Mouse (Mus musculus) megakaryocyte, embryonic 14.5 days (primary cell): ENCODE measurements around the gene Abca4. TPM values are rescaled to one million over a fixed set of nuclear protein-coding genes. Genes with fewer than 3 reads are reported as not detected.
"Not testable (repeated sequence)": the region's sequence is repeated elsewhere in the genome, so short reads cannot be mapped to it uniquely, and the experiment has no call there.

Experiments
- H3K27me3 ChIP-seq: replicated peaks from 2 replicates; pipeline ENCODE3; 2012; ENCODE audit warnings: inconsistent platforms
- H3K36me3 ChIP-seq: replicated peaks from 2 replicates; pipeline ENCODE3; 2012; ENCODE audit warnings: low read length, inconsistent platforms, mixed read lengths
- H3K4me1 ChIP-seq: 2 replicates; pipeline ENCODE4 v1.6.1; 2012; ENCODE audit warnings: inconsistent platforms
- H3K4me3 ChIP-seq: replicated peaks from 2 replicates; pipeline ENCODE3; 2012; ENCODE audit warnings: moderate library complexity, mild to moderate bottlenecking, inconsistent platforms
- H3K9me3 ChIP-seq: 2 replicates; pipeline ENCODE4 v1.6.1; 2012; ENCODE audit warnings: inconsistent platforms
- FLI1 ChIP-seq: IDR thresholded peaks from 2 replicates; pipeline ENCODE4 v1.6.1; 2012; ENCODE audit warnings: low read length, inconsistent platforms, mixed read lengths
- GATA1 ChIP-seq: IDR thresholded peaks from 3 replicates; pipeline ENCODE4 v1.6.1; 2012; ENCODE audit warnings: mixed read lengths, low read length, inconsistent platforms, borderline replicate concordance
- polyA plus RNA-seq: library from polyadenylated mRNA; stranded (reverse); fragments of >175 nt; gene quantifications from 2 replicates; pipeline ENCODE4 v1.2.3, GENCODE M21; 2012; ENCODE audit warnings: low replicate concordance; ENCODE audit not compliant: insufficient read depth

The Abca4 gene
- polyA plus RNA-seq, 1 experiment, result 35.1 TPM

DNA sequence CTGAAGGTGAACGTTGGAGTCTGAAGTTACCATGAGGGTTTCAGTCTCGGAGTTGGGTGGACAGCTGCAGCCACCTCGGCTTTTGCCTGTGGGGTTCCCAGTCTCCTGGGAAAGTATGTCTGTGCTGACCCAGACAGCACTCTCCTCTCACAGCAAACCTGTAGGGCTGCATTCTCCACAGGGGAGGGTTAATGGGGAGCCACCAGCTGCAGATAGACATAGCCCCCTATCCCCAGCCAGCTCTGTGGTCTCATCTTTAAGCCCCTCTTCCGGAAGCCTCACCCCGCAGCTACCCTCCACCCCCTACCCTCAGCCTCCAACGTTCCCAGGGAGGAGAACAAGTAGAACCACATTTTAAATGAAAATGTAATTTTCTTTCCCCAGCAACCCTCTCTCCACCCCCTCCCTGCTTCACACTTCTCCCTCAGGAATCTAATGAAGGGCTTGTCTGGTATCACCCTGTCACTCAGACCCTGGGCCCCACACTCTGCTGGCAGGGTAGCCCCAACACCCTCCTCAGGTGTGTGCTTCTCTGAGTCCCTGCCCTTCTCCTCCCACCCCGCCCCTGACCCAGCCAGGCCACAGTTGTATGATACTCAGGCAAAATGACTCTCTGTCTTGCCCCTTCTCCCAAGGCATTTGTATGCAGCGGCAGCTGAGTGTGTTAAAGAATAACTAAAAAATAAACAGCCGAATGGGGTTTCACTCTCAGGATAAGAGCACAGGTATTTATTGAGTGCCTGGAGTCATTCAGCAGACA is 14.4 kb downstream of the Abca4 start:
- Histone ChIP-seq H3K9me3 (peaks cover 12% of the 10 kb centered on the region), H3K36me3 (peaks cover 3% of the 10 kb centered on the region), H3K4me1 (peaks cover 43% of the 10 kb centered on the region), H3K4me3 (no peak overlapping the region), H3K27me3 (peaks cover 4% of the 10 kb centered on the region)
- TF ChIP-seq FLI1 (no peak), GATA1 (no peak)

DNA sequence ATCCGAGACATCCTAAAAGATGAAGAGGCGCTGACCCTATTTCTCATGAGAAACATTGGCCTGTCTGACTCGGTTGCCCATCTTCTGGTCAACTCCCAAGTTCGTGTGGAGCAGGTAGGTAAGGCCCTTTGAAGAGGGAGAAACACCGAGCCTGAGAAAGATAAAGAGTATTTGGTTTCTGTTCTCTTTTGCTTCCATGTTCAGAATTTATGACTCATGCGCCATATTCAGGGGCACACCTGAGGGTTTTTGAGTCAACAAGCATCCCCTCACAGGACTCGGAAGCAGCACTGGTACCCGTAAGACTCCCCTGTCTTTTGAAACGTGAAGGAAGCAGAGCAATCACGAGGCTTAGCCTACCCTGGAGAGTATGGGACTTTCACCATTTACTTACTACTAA is 18.3 kb downstream of the Abca4 start:
- peaks cover 17% of the 10 kb centered on the region for H3K4me1 ChIP-seq
- no peak overlapping the region for H3K4me3 ChIP-seq

DNA sequence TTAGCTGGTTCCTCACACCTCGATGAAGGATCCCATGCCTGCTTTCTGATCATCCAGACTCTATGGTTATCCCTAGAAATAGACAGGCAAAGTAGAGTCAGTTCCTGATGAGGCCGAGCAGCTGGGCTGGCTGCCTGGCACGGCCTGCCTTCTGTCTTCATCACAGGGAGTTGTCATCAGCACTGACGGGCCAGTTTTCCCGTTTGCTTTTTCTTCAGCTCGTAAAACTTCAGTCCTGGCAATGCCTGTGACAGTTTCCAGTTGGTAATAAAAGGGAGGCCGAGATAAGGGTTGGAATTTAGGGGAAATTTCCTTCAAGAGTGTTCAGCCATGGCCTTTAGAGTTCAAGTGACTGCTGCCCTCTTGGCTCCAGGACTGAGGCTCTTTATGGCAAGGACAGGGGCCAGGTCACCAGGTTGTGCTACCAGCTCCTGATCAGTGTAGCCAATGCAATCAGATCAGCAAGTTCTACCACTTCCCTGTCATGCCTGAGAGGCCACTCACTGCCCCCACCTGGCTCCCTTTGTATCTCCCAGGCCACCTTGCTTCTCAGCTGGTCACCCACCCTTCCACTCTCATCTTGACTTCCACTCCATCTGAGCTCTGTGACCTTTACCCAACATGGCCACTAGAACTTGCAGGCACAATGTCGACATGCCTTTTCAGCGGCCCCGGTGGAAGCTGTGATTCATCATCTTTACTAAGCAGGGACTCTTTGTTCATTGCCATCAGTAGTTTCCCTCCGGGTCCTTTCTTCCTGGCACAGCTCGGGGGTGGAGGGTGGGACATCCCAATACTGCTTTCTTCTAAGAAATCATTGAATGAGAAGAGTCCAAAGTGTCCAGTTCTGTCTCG is 20.5 kb downstream of the Abca4 start:
- TF ChIP-seq FLI1 (no peak), GATA1 (no peak)
- peaks cover 17% of the 10 kb centered on the region for H3K4me1 ChIP-seq
- no peak overlapping the region for H3K4me3 ChIP-seq
- peaks cover 4% of the 10 kb centered on the region for H3K27me3 ChIP-seq
- peaks cover 3% of the 10 kb centered on the region for H3K36me3 ChIP-seq
- peaks cover 19% of the 10 kb centered on the region for H3K9me3 ChIP-seq

More for the DNA sequence above, 18.3 kb downstream of the Abca4 start:
- Histone ChIP-seq H3K27me3 (peaks cover 4% of the 10 kb centered on the region), H3K9me3 (peaks cover 19% of the 10 kb centered on the region), H3K36me3 (peaks cover 3% of the 10 kb centered on the region)
- TF ChIP-seq GATA1 (no peak), FLI1 (no peak)

DNA sequence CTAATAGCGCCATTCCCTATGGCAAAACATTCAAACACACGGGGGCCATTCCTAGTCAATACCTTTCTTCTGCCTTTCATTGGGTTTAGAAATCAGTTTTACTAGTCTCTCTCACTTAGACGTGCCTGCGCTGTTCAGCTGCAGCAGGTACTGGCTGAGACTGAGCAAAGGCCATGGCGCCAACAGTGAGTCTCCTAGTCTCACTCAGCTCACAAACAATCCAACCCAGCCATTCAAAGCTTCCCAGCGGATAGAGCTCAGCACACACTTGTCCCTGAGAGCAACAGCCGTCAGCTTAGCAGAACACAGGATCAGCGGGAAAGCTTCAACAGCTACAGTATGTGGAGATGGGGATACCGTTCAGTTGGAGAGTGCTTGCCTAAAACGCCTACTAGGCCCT is 27.5 kb downstream of the Abca4 start:
- H3K9me3 ChIP-seq, result peaks cover 1% of the 10 kb centered on the region
- no peaks in the 10 kb centered on the region for H3K36me3 ChIP-seq
- H3K27me3 ChIP-seq, result peaks cover 4% of the 10 kb centered on the region
- no peak overlapping the region for H3K4me3 ChIP-seq
- H3K4me1 ChIP-seq, result peaks cover 16% of the 10 kb centered on the region
- no peak for TF ChIP-seq FLI1
- TF ChIP-seq GATA1, result no peak

DNA sequence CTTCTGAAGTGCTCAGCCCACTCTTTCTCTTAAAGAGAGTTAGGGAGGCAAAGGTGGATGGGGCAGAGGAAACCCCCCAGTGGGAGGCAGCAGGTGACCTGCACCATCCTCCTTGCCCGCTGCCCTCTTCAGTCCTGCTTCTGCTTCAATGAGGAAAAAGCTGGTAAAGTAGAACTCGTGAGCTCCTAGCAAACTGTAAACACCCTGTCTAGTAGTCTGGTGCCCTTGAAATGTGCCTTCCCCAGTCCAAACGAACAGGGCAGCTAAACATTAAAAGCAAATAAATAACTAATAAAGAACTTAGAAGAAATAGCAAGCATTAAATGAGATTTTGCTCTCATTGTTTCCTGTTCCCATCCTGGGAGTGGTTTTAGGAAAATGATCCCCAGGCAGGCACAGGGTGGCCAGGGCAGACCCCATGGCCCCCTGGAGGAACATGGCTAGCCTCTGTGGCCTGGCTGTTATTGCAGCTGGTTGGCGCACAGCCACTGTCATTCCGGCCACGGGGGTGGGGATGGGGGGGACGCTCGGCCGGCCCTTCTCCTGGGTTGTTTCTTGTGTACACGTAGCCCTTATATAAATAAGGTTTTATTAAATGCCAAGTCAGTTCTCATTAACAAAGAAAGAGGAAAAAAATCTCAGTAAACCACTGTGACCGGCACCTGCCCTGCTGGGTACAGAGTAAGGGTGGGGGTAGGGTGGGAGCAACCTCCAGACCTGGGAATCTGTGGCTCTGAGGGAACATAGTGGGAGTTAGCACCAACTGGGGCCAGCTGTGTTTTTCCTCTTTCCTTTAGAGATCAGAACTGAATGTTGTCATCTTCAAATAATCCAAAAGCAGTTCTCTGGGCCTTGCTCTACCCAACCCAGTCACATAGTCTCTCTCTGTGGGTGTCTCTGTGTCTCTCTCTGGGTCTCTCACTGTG is 28.7 kb downstream of the Abca4 start:
- H3K4me1 ChIP-seq, result peaks cover 28% of the 10 kb centered on the region
- TF ChIP-seq FLI1, result no peak
- TF ChIP-seq GATA1, result no peak
- H3K9me3 ChIP-seq, result no peaks in the 10 kb centered on the region
- peaks cover 4% of the 10 kb centered on the region for H3K27me3 ChIP-seq
- H3K4me3 ChIP-seq, result no peak overlapping the region
- no peaks in the 10 kb centered on the region for H3K36me3 ChIP-seq

DNA sequence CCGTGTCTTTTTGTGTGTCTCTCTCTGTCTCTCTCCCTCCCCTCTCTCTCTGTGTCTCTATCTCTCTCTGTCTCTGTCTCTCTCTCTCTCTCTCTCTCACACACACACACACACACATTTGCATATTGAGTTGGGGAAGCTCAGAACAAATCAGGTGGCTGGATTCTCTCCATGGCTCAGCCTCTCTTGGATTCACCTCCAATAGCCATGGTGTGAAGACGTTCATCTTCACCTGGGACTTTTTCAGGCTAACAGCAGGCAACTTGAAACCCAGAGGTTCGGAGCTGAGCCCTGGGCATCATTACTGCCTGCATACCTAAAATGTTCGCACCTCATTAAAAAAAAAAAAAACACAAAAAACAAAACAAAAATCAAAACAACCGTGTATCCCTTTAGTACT is 29.4 kb downstream of the Abca4 start:
- no peak for TF ChIP-seq FLI1
- no peak for TF ChIP-seq GATA1
- H3K9me3 ChIP-seq, result no peaks in the 10 kb centered on the region
- H3K4me3 ChIP-seq, result no peak overlapping the region
- peaks cover 30% of the 10 kb centered on the region for H3K4me1 ChIP-seq
- H3K36me3 ChIP-seq, result no peaks in the 10 kb centered on the region
- H3K27me3 ChIP-seq, result peaks cover 4% of the 10 kb centered on the region

DNA sequence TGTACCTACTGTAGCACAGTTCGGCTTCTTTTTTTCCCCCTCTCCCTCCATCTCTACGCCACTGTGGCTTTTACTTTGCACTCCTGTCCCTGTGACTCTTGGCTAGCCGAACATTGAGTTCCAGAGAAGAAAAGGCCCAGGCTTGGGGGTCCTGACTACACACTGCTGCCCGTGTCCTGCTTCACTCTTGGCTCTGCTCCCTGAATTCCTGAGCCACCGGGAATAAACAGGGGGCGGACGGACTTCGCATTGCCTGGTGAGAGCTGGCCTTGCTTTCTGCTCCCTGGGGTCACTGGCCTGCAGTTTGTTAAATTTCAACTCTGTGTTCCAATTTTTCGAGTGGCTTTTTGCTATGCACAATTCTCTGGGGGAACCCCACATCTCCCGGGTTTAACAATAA is 30.1 kb downstream of the Abca4 start:
- H3K27me3 ChIP-seq, result peaks cover 2% of the 10 kb centered on the region

DNA sequence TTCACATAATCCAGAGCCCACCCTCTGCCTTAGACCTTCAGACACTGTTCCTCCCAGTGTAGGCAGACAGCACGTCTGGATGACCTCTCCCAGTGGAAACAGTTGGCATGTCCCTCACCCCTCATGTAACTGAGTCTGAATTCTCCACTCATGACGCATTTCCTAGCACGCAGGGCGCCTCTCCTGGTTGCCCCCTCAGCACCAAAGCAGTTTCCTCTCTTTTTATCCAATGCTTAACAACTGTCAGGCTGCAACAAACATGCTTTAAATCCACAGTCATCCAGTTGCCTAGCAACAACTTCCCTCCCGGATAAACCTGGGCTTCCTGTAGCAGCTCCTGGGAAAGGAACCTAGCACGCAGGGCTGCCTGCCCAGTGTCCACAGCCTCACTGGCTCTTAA is 33.9 kb downstream of the Abca4 start:
- H3K4me3 ChIP-seq, result peak overlapping the region; percentile 60
- H3K36me3 ChIP-seq, result no peaks in the 10 kb centered on the region
- H3K4me1 ChIP-seq, result peaks cover 32% of the 10 kb centered on the region
- no peaks in the 10 kb centered on the region for H3K9me3 ChIP-seq
- peaks cover 2% of the 10 kb centered on the region for H3K27me3 ChIP-seq
- no peak for TF ChIP-seq FLI1
- no peak for TF ChIP-seq GATA1

More for the DNA sequence above, 30.1 kb downstream of the Abca4 start:
- no peak overlapping the region for H3K4me3 ChIP-seq
- H3K36me3 ChIP-seq, result no peaks in the 10 kb centered on the region
- H3K4me1 ChIP-seq, result peaks cover 30% of the 10 kb centered on the region
- no peak for TF ChIP-seq FLI1
- TF ChIP-seq GATA1, result no peak
- no peaks in the 10 kb centered on the region for H3K9me3 ChIP-seq

DNA sequence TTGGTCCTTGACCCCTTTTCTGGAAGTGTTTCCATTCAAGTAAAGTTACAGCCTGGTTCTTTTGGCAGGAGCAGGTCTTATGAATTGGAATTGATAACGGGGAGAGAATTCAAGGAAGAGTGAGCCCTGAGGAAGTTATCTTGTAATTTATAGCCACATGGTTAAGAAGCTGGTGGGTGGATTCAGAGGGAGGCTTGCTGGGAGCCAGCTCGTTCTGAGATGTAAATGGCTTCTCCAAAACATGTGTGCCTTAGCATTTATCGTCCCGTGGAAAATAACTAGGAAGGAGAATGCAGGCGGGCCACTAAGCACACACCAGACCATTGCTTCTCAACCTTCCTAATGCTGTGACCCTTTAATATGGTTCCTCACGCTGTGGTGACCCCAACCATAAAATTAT is 34.9 kb downstream of the Abca4 start:
- H3K36me3 ChIP-seq, result no peaks in the 10 kb centered on the region
- peaks cover 2% of the 10 kb centered on the region for H3K27me3 ChIP-seq
- H3K9me3 ChIP-seq, result no peaks in the 10 kb centered on the region
- no peak overlapping the region for H3K4me3 ChIP-seq
- TF ChIP-seq FLI1, result no peak
- TF ChIP-seq GATA1, result no peak
- H3K4me1 ChIP-seq, result peaks cover 32% of the 10 kb centered on the region

DNA sequence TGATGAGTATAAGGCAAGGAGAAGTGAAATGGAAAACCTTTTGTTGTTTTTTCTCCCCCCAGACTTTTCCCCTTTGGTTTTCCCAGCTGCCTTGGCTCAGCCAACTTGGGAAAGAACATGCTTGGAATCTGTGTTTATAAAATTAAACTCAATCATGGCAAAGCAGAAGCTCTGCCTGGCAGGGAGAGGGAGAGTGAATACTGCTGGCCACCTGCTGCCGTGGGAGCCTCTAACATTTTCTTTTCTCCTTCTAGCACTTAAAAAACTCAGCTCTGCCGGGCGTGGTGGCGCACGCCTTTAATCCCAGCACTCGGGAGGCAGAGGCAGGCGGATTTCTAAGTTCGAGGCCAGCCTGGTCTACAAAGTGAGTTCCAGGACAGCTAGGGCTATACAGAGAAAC is 37.4 kb downstream of the Abca4 start:
- not testable (repeated sequence) for H3K27me3 ChIP-seq, H3K36me3 ChIP-seq, H3K4me3 ChIP-seq, H3K9me3 ChIP-seq
- peaks cover 51% of the 10 kb centered on the region for H3K4me1 ChIP-seq
